Mouse (Mus musculus): ENCODE results near the gene Islr2. TPM values are rescaled to one million over a fixed set of nuclear protein-coding genes. Genes with fewer than 3 reads are reported as not detected.

Gene Islr2
- polyA plus RNA-seq (2015; fragmentation: Illumina TruSeq; extraction: RNeasy Lipid Tissue Mini Kit (QIAGEN cat#74804); ENCODE audit: insufficient read depth, low replicate concordance), result 0.07 TPM

GRCm38 (mm10) chr9:58203516-58204447 lies at the start of gene Islr2, which contains the start of gene Islr:
Gene Islr2, minus strand, starts transcription at chr9:58204319.
Gene Islr, minus strand, starts transcription at chr9:58204306.

GRCm38 (mm10) chr9:58253033-58253804 lies 49.1 kb upstream of the Islr2 start, which contains the start of gene Stoml1:
Gene Stoml1, plus strand, starts transcription at chr9:58253164.

GRCm38 (mm10) chr9:58249592-58250192 lies 45.6 kb upstream of the Islr2 start, which contains the start of gene Pml:
Gene Pml, minus strand, starts transcription at chr9:58249786.

Other genes starting within 250 kb of the Islr2 start
- 1.2 TPM for gene Cyp11a1, start 197.9 kb downstream of the Islr2 start, polyA plus RNA-seq (2015; fragmentation: Illumina TruSeq; extraction: RNeasy Lipid Tissue Mini Kit (QIAGEN cat#74804); ENCODE audit: insufficient read depth, low replicate concordance)
- gene Stra6, start 140.5 kb downstream of the Islr2 start, polyA plus RNA-seq (2015; fragmentation: Illumina TruSeq; extraction: RNeasy Lipid Tissue Mini Kit (QIAGEN cat#74804); ENCODE audit: insufficient read depth, low replicate concordance), result 1.7 TPM
- gene Ccdc33, start 85.5 kb downstream of the Islr2 start, polyA plus RNA-seq (2015; fragmentation: Illumina TruSeq; extraction: RNeasy Lipid Tissue Mini Kit (QIAGEN cat#74804); ENCODE audit: insufficient read depth, low replicate concordance), result not detected
- gene Islr, start within 50 bp of the Islr2 start, polyA plus RNA-seq (2015; fragmentation: Illumina TruSeq; extraction: RNeasy Lipid Tissue Mini Kit (QIAGEN cat#74804); ENCODE audit: insufficient read depth, low replicate concordance), result 7.7 TPM
- 74.8 TPM for gene Pml, start 45.5 kb upstream of the Islr2 start, polyA plus RNA-seq (2015; fragmentation: Illumina TruSeq; extraction: RNeasy Lipid Tissue Mini Kit (QIAGEN cat#74804); ENCODE audit: insufficient read depth, low replicate concordance)
- gene Stoml1, start 48.8 kb upstream of the Islr2 start, polyA plus RNA-seq (2015; fragmentation: Illumina TruSeq; extraction: RNeasy Lipid Tissue Mini Kit (QIAGEN cat#74804); ENCODE audit: insufficient read depth, low replicate concordance), result 42.4 TPM
- 3.0 TPM for gene Loxl1, start 108.9 kb upstream of the Islr2 start, polyA plus RNA-seq (2015; fragmentation: Illumina TruSeq; extraction: RNeasy Lipid Tissue Mini Kit (QIAGEN cat#74804); ENCODE audit: insufficient read depth, low replicate concordance)
- not detected for gene Tbc1d21, start 166.1 kb upstream of the Islr2 start, polyA plus RNA-seq (2015; fragmentation: Illumina TruSeq; extraction: RNeasy Lipid Tissue Mini Kit (QIAGEN cat#74804); ENCODE audit: insufficient read depth, low replicate concordance)

All from spleen, adult 10 weeks (tissue).